Mouse (Mus musculus) forelimb bud, embryonic 11.5 days (tissue): ENCODE measurements at regions not wholly inside any gene's neighbourhood (a gene's known extent, or its start where the extent isn't known, plus 50 kb on each side); places are given as distances from the start of the nearest gene placed in this dataset.

ENCODE experiments used
- DNase-seq: peaks from one replicate; pipeline ENCODE4 v3.0.0-alpha.2; 2012; ENCODE audit warnings: low read depth, low spot score

- no peak for DNase-seq
Observed at GRCm38 (mm10) chr7:117734994-117735698, 354.4 kb downstream of the Xylt1 start.

GRCm38 (mm10) chr7:117729067-117729466, 348.3 kb downstream of the Xylt1 start:
- DNase-seq: no peak
